Mouse (Mus musculus) 416B (cell line): ENCODE measurements around the gene Pomt1.

ENCODE experiments used
- DNase-seq: peaks from one replicate; pipeline ENCODE4 v3.0.0; 2011; ENCODE audit warnings: low read depth

Pomt1 gene

DNA sequence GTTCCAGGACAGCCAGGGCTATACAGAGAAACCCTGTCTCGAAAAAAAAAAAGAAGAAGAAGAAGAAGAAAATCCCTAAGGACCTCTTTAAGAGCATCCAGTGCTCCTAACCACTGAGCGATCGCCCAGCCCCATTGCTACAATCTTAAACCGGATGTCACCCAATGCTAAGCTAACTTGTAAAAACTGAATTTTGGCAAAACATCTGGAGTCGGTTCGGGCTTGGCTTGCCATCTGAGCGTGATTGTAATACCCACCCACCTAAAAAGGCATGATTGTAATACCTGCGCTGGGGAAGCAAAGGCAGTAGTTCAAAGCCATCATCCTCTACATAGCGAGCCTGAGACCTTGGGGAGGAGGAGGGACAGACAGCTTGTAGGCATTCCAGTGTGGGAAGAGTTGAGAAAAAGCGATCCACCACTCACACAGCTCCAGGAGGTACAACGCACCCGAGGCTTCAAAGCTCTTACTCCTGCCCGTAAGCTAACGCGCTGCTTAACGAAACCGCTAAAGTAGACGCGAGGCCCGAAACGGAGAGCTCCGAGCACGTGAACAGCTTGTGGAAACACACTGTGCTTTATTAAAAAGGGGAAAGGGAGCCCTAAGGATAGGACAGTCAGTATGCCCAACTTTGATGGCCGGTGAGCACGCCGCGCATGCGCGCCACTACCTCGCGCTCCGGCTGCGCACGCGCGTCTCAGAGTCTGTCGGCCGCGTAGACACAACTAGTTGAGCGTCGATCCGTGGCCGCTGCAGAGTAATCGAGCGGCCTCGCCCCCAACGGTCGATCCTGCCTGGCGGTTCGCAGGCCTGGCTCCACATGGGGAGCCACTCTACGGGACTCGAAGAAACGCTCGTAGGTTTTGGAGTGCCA is at the start of gene Pomt1:
Pomt1 (plus strand) TSS at position 705 of the 874 bp plus-strand sequence.
- DNase-seq = peak; percentile 94

DNA sequence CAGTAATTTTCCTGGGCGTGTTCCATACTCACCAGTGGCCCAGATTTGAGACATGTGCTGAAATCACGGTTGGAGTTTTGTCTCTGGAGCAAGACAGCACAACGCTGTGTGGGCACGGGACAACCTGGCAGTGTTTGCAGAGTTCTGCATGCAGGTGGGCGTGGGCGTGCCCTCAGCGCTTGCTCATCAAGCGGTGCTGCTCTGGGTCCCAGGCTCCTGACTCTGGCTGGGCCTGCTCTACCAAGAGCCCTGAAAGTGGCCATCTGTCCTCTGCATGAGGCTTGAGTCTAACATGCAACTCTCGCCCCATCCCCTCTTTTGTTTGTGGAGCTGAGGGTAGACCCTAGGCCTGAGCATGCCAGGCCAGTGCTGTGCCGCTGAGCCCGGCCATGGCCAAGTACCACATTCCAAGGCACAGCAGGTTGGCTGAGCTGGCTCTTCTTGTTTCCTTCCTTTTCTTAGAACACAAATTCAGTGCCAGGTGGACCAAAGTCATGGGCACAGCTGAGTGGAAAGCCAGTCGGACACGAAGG is 49.3 kb upstream of the Pomt1 start:
- DNase-seq = no peak

- DNase-seq = no peak
Measured at GRCm38 (mm10) chr2:32187649-32188048, 48.7 kb upstream of the Pomt1 start.

DNA sequence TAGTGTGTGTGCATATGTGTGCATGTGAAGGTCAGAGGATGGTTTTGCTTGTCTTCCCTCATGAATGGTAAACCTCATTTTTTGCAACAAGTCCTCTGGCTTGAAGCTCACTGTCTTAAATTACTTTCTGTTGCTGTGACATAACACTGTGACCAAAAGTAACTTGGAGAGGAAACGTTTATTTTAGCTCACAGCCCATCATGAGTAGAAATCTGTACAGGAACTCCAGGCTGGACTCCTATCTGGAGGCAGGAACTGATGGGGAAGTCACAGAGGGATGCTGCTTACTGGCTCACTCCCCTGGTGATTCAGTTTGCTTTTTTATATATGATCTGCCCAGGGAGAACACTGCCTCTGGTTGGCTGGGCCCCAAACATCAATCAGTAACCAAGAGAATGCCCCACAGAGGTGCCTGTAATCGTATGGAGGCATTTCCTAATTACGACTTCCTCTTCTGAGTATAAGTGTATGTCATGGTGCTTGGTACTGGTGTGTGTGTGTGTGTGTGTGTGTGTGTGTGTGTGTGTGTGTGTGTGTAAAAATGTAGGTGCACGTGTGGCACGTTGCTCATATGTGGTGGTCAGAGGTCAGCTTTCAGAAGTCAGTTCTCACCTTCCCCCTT is 47.2 kb upstream of the Pomt1 start:
- DNase-seq = peak; percentile 51

DNA sequence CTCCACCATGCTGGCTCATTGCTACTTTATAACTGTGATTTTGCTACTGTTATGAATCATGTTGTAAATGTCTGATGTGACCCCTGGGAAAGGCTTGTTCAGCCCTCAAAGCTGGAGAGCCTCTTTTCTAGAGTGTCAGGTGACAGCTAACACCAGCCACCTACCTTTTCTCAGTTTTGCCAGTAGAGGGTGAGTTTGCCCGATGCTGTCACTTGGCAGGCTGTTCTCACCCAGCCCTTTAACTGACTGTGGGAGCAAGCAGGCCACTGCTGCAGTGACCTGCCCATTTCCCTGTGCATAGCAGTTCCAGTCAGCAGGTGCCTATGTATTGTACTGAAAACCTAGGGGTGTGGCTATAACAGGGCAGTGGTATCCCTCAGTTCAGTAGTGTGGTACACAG is 45.8 kb upstream of the Pomt1 start:
- DNase-seq = no peak

DNA sequence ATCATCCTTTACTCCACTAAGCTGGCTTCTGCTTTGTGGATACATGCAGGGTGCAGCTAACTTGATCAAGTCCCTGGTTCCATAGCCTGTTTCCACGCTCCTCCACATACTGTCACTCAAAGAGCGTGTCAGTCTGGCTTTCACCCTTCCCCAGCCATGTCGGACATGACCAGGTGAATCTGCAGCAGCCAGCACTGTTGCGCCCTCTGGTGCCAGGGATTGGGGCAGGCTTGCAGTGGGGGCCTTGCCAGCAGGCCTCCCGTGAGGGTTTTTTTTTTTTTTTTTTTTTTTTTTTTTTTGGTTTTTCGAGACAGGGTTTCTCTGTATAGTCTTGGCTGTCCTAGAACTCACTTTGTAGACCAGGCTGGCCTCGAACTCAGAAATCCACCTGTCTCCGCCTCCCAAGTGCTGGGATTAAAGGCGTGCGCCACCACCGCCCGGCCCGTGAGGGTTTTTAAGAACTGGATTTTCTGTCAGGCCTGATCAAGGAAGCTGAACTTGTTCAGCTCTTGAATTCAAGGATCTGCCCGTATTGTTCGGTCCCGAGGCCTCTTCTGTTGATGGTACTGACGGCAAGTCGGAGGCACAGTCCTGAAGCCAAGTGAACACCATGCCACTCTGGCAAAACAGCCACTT is 44.4 kb upstream of the Pomt1 start:
- peak; percentile 56 for DNase-seq

- DNase-seq = no peak
Measured at GRCm38 (mm10) chr2:32198977-32199376, 37.4 kb upstream of the Pomt1 start.

DNA sequence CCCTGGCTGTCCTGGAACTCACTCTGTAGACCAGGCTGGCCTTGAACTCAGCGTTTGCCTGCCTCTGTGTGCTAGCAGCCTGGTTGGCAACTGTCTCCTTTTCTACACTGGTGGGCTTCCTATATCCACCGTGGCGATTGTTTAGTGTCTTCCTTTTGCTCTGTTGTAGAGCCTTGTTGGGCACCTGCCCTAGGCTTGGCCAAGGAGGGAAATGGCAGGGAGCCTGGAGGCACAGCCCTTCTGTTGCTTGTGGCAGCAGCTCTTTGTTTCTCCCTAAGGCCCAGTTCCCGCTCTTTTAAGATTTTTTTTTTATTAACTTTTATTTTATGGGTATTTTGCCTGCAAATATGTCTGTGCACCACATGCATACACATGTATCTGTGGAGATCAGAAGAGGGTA is 36.4 kb upstream of the Pomt1 start:
- DNase-seq = no peak

GRCm38 (mm10) chr2:32200712-32201111 is 35.7 kb upstream of the Pomt1 start:
- DNase-seq = no peak

DNA sequence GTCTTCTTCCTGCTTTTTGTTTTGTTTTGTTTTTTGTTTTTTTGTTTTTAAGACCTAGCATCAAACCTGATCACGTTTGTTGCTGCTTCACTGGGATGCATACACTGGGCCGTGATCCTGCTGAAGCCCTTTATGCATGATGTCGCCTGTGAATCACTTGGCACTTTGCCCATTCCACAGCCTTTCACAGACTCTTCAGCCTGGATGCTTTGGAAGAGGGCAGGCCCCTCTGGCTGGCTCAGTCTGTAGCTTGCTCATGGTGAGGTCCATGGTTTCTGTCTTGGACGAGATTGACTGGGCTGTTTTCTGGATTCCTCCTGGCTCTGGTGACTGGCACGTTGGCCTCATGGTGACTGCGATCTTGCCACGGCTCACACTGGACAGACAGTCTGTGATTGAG is 34.9 kb upstream of the Pomt1 start:
- DNase-seq = peak; percentile 21

GRCm38 (mm10) chr2:32203853-32204252 is 32.5 kb upstream of the Pomt1 start:
- DNase-seq = no peak

DNA sequence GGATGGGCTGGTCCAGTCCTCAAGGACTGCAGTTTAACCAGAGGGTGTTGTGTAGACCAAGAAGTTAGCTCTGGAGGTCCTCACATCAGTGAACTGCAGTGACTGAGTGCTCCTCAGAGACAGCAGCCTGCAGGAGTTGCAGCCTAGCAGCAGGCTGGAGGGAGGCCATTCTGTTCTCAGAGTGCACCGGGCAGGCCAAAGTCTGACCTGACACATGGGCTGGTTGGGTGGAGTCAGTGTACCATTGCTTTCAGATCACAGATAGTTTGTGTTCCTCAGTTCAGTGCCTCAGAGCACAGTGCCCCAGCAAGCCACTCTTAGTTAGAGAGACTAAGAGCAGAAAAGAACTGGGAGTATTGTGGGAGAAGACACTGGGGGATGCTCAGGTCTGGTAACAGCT is 28.7 kb upstream of the Pomt1 start:
- no peak for DNase-seq

GRCm38 (mm10) chr2:32211689-32212088 is 24.7 kb upstream of the Pomt1 start:
- DNase-seq = no peak

- no peak for DNase-seq
Measured at GRCm38 (mm10) chr2:32213000-32213399, 23.4 kb upstream of the Pomt1 start.

DNA sequence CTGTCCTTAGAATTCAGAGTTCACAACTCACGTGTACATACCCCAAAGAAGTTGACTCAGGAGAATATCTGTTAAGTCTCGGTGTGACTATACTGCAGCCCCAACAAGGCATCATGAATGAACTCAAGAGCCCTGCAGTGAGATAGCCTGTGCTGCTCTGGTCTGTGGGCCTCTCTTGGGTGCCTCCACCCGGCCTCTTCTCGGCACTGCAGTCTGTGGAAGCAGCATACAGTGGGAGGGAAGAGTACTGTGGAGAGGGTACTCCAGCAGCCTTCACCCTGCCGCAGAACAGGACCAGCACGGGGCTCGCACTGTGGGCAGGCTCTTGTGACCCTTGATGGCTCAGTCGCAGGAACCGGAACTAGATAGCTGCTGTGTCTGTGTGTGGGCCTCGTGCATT is 20.8 kb upstream of the Pomt1 start:
- no peak for DNase-seq

GRCm38 (mm10) chr2:32216506-32216905 is 19.9 kb upstream of the Pomt1 start:
- DNase-seq = no peak

GRCm38 (mm10) chr2:32217656-32218055 is 18.7 kb upstream of the Pomt1 start:
- no peak for DNase-seq

DNA sequence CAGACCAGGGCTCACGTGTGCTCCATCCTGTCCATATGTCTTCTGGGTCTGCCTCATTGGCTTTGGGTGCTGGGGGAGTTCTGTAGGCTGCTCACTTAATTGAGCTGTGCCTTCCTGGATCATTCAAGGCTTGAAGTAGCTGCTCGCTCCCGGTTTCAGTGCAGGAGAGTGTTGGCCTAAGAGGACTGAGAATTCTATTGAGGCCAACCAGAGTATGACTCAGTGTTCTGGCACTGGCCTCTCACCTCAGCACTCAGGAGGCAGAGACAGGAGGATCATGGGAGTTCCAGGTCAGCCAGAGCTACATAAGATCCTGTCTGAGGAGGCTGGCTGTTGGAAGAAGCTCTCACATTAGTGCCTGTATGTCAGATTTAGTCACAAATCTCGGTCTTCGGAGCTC is 18.3 kb upstream of the Pomt1 start:
- no peak for DNase-seq

GRCm38 (mm10) chr2:32218541-32219334 is 17.7 kb upstream of the Pomt1 start:
- DNase-seq = no peak

GRCm38 (mm10) chr2:32219501-32219900 is 16.9 kb upstream of the Pomt1 start:
- no peak for DNase-seq

GRCm38 (mm10) chr2:32220021-32220420 is 16.4 kb upstream of the Pomt1 start:
- no peak for DNase-seq

DNA sequence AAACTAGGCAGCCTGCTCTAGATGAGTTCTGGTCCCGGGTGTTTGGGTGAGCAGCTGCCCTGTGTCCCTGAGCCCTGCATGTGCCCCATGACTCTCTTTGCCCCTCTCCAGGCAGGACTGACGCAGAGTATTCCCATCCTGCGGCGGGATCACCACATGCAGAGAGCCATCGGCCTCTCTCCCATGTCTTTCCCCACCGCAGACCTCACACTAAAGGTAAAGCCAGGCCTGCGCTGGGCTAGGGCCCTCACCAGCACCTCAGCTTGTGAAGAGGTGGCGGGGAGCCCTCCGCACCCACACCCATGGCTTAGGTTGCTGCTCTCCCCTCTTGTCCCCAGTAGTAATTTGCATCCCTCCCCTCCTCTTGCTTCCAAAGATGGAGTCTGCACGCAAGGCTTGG is 15.4 kb upstream of the Pomt1 start:
- no peak for DNase-seq
